Mouse (Mus musculus): ENCODE data around the gene Defb15.
"Not testable (repeated sequence)": the region's sequence is repeated elsewhere in the genome, so short reads cannot be mapped to it uniquely, and the experiment has no call there.

Gene Defb15

GRCm38 (mm10) chr8:21932610-21933009 lies at the start of gene Defb15:
TSS of gene Defb15 (minus strand) at chr8:21932710.
- no peak for DNase-seq (ENCODE audit: low spot score in 2 of 2)

- peak; percentile 23 to 59 for DNase-seq (ENCODE audit: low spot score in 2 of 2)
Measured at GRCm38 (mm10) chr8:21981664-21982337, 49.3 kb upstream of the Defb15 start.

DNA sequence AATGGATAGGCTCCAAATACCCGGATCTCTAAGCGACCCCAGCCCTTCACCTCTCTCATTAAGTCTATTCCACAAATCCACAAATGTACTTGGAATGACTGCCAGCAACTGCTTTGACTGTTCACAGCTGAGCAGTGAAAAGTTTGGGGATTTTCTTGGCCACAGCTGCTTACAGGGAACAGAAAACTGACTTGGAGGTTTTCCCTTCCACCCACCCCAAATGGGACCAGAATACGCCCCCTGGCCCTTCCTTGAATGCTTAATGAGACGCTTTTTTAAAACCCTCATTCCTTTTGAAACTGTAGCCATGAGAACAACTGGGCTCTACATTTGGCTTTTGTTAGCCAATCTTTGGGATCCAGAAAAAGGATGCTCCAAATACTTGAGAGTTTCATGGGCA lies 45.7 kb upstream of the Defb15 start:
- peak; percentile 14 to 49 for DNase-seq (ENCODE audit: low spot score in 2 of 2)

GRCm38 (mm10) chr8:21969475-21969874 lies 37.0 kb upstream of the Defb15 start, which contains the start of gene Ccdc70:
TSS of gene Ccdc70 (plus strand) at chr8:21969775.
- DNase-seq (ENCODE audit: low spot score in 2 of 2): no peak

DNA sequence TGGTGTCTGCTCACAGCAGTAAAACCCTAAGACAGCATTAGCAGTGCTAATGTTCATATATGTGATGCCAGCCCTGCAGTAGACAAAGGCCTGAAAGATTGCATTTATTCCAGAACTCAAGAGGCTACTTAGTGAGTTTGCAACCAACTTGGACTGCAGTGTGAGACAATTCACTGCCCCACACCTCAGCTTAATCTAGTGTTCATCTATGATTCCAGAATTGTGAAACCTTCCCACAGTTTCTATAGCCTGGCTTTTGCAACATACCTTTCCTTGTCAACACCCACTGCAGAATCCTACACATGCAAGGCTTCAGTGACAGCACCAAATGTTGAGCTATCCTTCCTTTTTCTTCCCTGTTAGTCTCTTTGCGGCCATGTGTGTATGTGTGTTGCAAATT lies 34.1 kb upstream of the Defb15 start:
- no peak for DNase-seq (ENCODE audit: low spot score in 2 of 2)

GRCm38 (mm10) chr8:21958414-21958813 lies 25.9 kb upstream of the Defb15 start, which contains the start of gene Fam90a1a:
TSS of gene Fam90a1a (plus strand) at chr8:21958714.
- DNase-seq (ENCODE audit: low spot score in 2 of 2): no peak

DNA sequence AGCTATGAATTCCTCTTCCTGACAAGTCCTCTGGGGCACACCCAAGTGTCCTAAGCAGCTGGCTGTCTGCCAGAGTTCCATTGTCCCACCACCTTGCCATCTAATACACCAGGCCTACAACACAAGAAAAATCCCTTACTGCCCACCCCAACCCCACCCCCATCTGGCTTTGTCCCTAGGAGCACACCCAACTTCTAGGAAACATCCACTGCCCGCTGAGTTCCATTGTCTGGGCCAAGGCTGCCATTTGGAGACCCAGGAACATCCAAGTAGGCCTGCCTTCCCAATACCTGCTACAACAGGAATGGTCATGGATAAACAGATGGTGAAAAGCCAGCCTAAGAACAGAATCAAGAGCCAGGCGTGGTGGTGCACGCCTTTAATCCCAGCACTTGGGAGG lies 23.8 kb upstream of the Defb15 start:
- DNase-seq (ENCODE audit: low spot score in 2 of 2): no peak

GRCm38 (mm10) chr8:21955321-21955720 lies 22.8 kb upstream of the Defb15 start:
- DNase-seq (ENCODE audit: low spot score in 2 of 2): peak; percentile 22 to 69

- no peak for DNase-seq (ENCODE audit: low spot score in 2 of 2)
Measured at GRCm38 (mm10) chr8:21947311-21948017, 15.0 kb upstream of the Defb15 start.

GRCm38 (mm10) chr8:21946462-21946861 lies 14.0 kb upstream of the Defb15 start, which contains the start of gene Defb13:
TSS of gene Defb13 (plus strand) at chr8:21946762.
- no peak for DNase-seq (ENCODE audit: low spot score in 2 of 2)

DNA sequence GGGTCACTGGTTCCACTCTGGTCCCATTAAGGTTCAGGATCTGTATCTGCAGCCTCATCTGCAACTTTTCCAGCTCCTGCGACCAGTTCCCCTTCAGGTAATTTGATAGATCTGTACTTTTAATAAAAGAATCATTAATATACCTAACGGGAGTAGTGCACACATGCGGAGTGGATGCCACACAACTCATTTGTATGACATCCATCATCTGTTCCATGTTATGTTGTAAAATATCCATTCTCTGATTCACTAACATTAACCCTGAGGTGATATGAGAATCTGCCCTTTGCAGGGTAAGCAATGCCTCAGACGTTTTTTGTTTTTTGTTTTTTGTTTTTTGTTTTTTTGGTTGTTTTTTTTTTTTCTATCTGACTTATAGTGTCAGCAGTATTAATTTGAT lies 5.5 kb upstream of the Defb15 start, which contains the start of gene Defb35:
Gene Defb35 (plus strand): TSS at position 301 of the 400 bp plus-strand sequence.
- not testable (repeated sequence) for DNase-seq (ENCODE audit: low spot score in 2 of 2)

DNA sequence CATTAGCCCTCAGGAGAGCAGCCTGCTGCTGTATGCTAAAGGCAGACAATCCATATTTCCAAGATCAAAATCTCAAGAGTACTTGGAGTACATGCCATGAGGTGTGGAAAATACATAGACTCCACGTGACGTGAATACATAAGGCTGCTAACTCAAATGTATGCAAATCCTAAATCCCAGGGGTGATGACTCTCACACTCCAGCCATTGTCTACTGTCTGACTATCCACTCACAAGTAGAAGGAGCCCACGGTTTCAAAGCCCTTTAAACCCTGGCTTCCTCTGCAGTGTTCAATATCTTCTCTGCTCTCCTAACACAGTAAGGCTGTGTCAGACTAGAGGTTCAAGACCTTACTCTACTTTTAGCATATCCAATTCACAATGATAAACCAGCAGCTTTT lies 1.8 kb downstream of the Defb15 start:
- DNase-seq (ENCODE audit: low spot score in 2 of 2): not testable (repeated sequence)

- peak; percentile 35 to 36 for DNase-seq (ENCODE audit: low spot score in 2 of 2)
Measured at GRCm38 (mm10) chr8:21915625-21916024, 16.9 kb downstream of the Defb15 start.

GRCm38 (mm10) chr8:21912554-21912953 lies 20.0 kb downstream of the Defb15 start:
- DNase-seq (ENCODE audit: low spot score in 2 of 2): no peak

GRCm38 (mm10) chr8:21911931-21912330 lies 20.6 kb downstream of the Defb15 start:
- no peak for DNase-seq (ENCODE audit: low spot score in 2 of 2)

DNA sequence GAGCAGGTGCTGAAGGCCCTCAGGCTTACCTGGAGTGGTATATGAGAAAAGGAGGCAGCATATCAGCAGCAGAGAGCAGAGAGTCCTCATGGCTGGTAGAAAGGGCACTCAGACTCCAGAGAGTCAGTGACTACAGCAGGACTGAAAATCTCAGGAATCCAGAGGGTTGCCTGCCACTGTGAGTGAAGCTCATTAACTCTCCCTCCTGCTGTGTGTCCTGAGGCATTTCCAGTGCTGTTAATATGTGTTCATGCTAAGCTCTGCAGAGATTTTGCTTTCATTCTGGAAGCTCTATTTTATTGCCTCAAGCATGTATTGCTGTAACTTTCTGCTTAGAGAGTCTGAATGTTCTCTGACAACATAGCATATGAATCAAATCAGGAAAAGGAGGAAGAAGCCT lies 26.2 kb downstream of the Defb15 start, which contains the start of gene Defb11:
Gene Defb11 (minus strand): TSS at position 123 of the 400 bp plus-strand sequence.
- DNase-seq (ENCODE audit: low spot score in 2 of 2): not testable (repeated sequence)

GRCm38 (mm10) chr8:21885321-21885720 lies 47.2 kb downstream of the Defb15 start, which contains the start of gene Defb9:
TSS of gene Defb9 (minus strand) at chr8:21885421.
- not testable (repeated sequence) for DNase-seq (ENCODE audit: low spot score in 2 of 2)

Data from frontal cortex, postnatal 36 days (tissue).